Mouse (Mus musculus): ENCODE data around the gene Mrps14. TPM values are rescaled to one million over a fixed set of nuclear protein-coding genes. Genes with fewer than 3 reads are reported as not detected.

Mrps14 gene
- total and polyA plus RNA-seq, 2 experiments from 2014 or later: 22.9 to 129 TPM

- Histone ChIP-seq H3K4me1 (ENCODE audit: insufficient read depth) (no peaks in the 10 kb centered on the region), H3K4me2 (ENCODE audit: low read depth) (no peak overlapping the region), H3K27ac (ENCODE audit: low read depth, low read length) (no peak overlapping the region), H3K9me3 (ENCODE audit: low read length) (no peaks in the 10 kb centered on the region), H3K4me3 (ENCODE audit: low read depth, low read length) (no peak overlapping the region), H3K27me3 (ENCODE audit: insufficient read depth, low read length) (no peaks in the 10 kb centered on the region), H3K9ac (no peak overlapping the region), H3K36me3 (ENCODE audit: insufficient read depth) (0 out of 2 replicates have a peak, but pooled peaks cover 6% of the 10 kb centered on the region)
- DNase-seq: no peak
- TF ChIP-seq CTCF (IDR thresholded peaks at IDR 0.05; ENCODE audit: low read depth): no peak; the same call in 1 of the 2 replicates
- ATAC-seq: no peak
- 88% methylated on average over 1 of the region's 1 CpGs for WGBS
Observed at GRCm38 (mm10) chr1:160238852-160239443, 43.9 kb downstream of the Mrps14 start.

- 0 out of 2 replicates have a peak, but pooled peaks cover 6% of the 10 kb centered on the region for H3K36me3 ChIP-seq (ENCODE audit: insufficient read depth)
- no peaks in the 10 kb centered on the region for H3K27me3 ChIP-seq (ENCODE audit: insufficient read depth, low read length)
- WGBS: 87% methylated on average over 2 of the region's 2 CpGs
- no peaks in the 10 kb centered on the region for H3K4me1 ChIP-seq (ENCODE audit: insufficient read depth)
- no peak overlapping the region for H3K27ac ChIP-seq (ENCODE audit: low read depth, low read length)
- DNase-seq: no peak
- no peak overlapping the region for H3K4me2 ChIP-seq (ENCODE audit: low read depth)
- ATAC-seq: no peak
- H3K4me3 ChIP-seq (ENCODE audit: low read depth, low read length): no peak overlapping the region
- TF ChIP-seq CTCF (IDR thresholded peaks at IDR 0.05; ENCODE audit: low read depth): no peak
- H3K9ac ChIP-seq: no peak overlapping the region
- H3K9me3 ChIP-seq (ENCODE audit: low read length): no peaks in the 10 kb centered on the region
Observed at GRCm38 (mm10) chr1:160240091-160240490, 45.1 kb downstream of the Mrps14 start.

GRCm38 (mm10) chr1:160244689-160245088 lies 49.7 kb downstream of the Mrps14 start:
- H3K4me3 ChIP-seq (ENCODE audit: low read depth, low read length): no peak overlapping the region
- H3K27ac ChIP-seq (ENCODE audit: low read depth, low read length): no peak overlapping the region
- H3K9ac ChIP-seq: no peak overlapping the region
- WGBS: 94% methylated on average over 5 of the region's 5 CpGs
- no peak overlapping the region for H3K4me2 ChIP-seq (ENCODE audit: low read depth)
- H3K36me3 ChIP-seq (ENCODE audit: insufficient read depth): 0 out of 2 replicates have a peak, but pooled peaks cover 1% of the 10 kb centered on the region
- H3K4me1 ChIP-seq (ENCODE audit: insufficient read depth): no peaks in the 10 kb centered on the region
- TF ChIP-seq CTCF (IDR thresholded peaks at IDR 0.05; ENCODE audit: low read depth): no peak
- DNase-seq: no peak
- no peak for ATAC-seq
- H3K9me3 ChIP-seq (ENCODE audit: low read length): no peaks in the 10 kb centered on the region
- no peaks in the 10 kb centered on the region for H3K27me3 ChIP-seq (ENCODE audit: insufficient read depth, low read length)

- Histone ChIP-seq H3K4me3 (ENCODE audit: low read depth, low read length) (no peak overlapping the region), H3K4me1 (ENCODE audit: insufficient read depth) (no peaks in the 10 kb centered on the region), H3K36me3 (ENCODE audit: insufficient read depth) (no peaks in the 10 kb centered on the region), H3K27ac (ENCODE audit: low read depth, low read length) (no peak overlapping the region), H3K9me3 (ENCODE audit: low read length) (no peaks in the 10 kb centered on the region), H3K9ac (no peak overlapping the region), H3K27me3 (ENCODE audit: insufficient read depth, low read length) (no peaks in the 10 kb centered on the region), H3K4me2 (ENCODE audit: low read depth) (no peak overlapping the region)
- WGBS: 77% methylated on average over 2 of the region's 2 CpGs
- TF ChIP-seq CTCF (IDR thresholded peaks at IDR 0.05; ENCODE audit: low read depth): no peak
- ATAC-seq (no peak), DNase-seq (no peak)
Observed at GRCm38 (mm10) chr1:160245954-160246353, 50.9 kb downstream of the Mrps14 start.

- Histone ChIP-seq H3K9ac (no peak overlapping the region), H3K27me3 (ENCODE audit: insufficient read depth, low read length) (no peaks in the 10 kb centered on the region), H3K4me3 (ENCODE audit: low read depth, low read length) (no peak overlapping the region), H3K27ac (ENCODE audit: low read depth, low read length) (no peak overlapping the region), H3K4me2 (ENCODE audit: low read depth) (no peak overlapping the region), H3K9me3 (ENCODE audit: low read length) (no peaks in the 10 kb centered on the region), H3K36me3 (ENCODE audit: insufficient read depth) (no peaks in the 10 kb centered on the region), H3K4me1 (ENCODE audit: insufficient read depth) (no peaks in the 10 kb centered on the region)
- DNase-seq (no peak), ATAC-seq (no peak)
- 62% methylated on average over 4 of the region's 4 CpGs for WGBS
- TF ChIP-seq CTCF (IDR thresholded peaks at IDR 0.05; ENCODE audit: low read depth): no peak
Observed at GRCm38 (mm10) chr1:160246844-160247243, 51.8 kb downstream of the Mrps14 start.

DNA sequence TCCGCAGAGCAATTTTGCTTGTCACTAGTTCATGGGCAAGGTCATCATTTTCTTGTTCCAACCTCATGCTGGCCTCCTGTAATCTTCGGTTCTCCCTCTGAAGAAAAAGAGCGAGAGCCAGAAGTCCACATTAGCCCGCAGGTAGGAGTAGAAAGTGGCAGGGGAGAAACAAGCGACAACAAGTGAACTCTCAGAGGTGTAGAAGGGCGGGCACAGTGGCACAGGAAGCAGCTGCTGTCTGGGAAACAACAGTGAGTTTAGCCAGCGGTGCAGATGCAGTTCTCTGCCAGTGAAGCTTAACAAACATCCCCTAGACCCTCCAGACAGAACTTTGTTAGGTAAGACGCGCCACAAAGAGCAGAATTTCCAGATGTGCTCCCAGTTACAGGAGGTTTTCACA lies 52.5 kb downstream of the Mrps14 start:
- WGBS: 86% methylated on average over 9 of the region's 9 CpGs
- DNase-seq: no peak

GRCm38 (mm10) chr1:160249786-160250185 lies 54.8 kb downstream of the Mrps14 start:
- Histone ChIP-seq H3K27me3 (ENCODE audit: insufficient read depth, low read length) (no peaks in the 10 kb centered on the region), H3K36me3 (ENCODE audit: insufficient read depth) (no peaks in the 10 kb centered on the region), H3K9ac (no peak overlapping the region), H3K4me3 (ENCODE audit: low read depth, low read length) (no peak overlapping the region), H3K9me3 (ENCODE audit: low read length) (no peaks in the 10 kb centered on the region), H3K4me2 (ENCODE audit: low read depth) (no peak overlapping the region), H3K4me1 (ENCODE audit: insufficient read depth) (no peaks in the 10 kb centered on the region), H3K27ac (ENCODE audit: low read depth, low read length) (no peak overlapping the region)
- ATAC-seq (no peak), DNase-seq (no peak)
- WGBS: 83% methylated on average over 3 of the region's 3 CpGs
- no peak for TF ChIP-seq CTCF (IDR thresholded peaks at IDR 0.05; ENCODE audit: low read depth)

More for the DNA sequence above, 52.5 kb downstream of the Mrps14 start:
- no peak overlapping the region for H3K4me3 ChIP-seq (ENCODE audit: low read depth, low read length)
- H3K4me1 ChIP-seq (ENCODE audit: insufficient read depth): no peaks in the 10 kb centered on the region
- no peak for TF ChIP-seq CTCF (IDR thresholded peaks at IDR 0.05; ENCODE audit: low read depth)
- no peak for ATAC-seq
- no peaks in the 10 kb centered on the region for H3K36me3 ChIP-seq (ENCODE audit: insufficient read depth)
- no peak overlapping the region for H3K4me2 ChIP-seq (ENCODE audit: low read depth)
- no peak overlapping the region for H3K27ac ChIP-seq (ENCODE audit: low read depth, low read length)
- H3K9me3 ChIP-seq (ENCODE audit: low read length): no peaks in the 10 kb centered on the region
- H3K27me3 ChIP-seq (ENCODE audit: insufficient read depth, low read length): no peaks in the 10 kb centered on the region
- no peak overlapping the region for H3K9ac ChIP-seq

All from forebrain, postnatal 0 days (tissue).